Mouse (Mus musculus): ENCODE data around the gene Gusb. TPM values are rescaled to one million over a fixed set of nuclear protein-coding genes. Genes with fewer than 3 reads are reported as not detected.

Gene Gusb
- polyA plus RNA-seq (2016; fragmentation: Nextera tagmentation; extraction: Ambion mirVana), result 35.4 and 35.9 TPM in 2 replicates

- peaks cover 16% of the 10 kb centered on the region for H3K4me1 ChIP-seq
- peak; percentile 80 for ATAC-seq (ENCODE audit: insufficient number of reproducible peaks, insufficient read depth, low FRiP score, low TSS enrichment)
- H3K4me3 ChIP-seq, result peak within 1 kb of the TSS; percentile 51
- H3K36me3 ChIP-seq, result no peaks in the 10 kb centered on the region
- under 1% methylated on average over 39 of the region's 39 CpGs for WGBS
- peak within 1 kb of the TSS; percentile 61 for H3K9ac ChIP-seq
- no peaks in the 10 kb centered on the region for H3K9me3 ChIP-seq
- peak within 1 kb of the TSS; percentile 66 for H3K4me2 ChIP-seq (replicated peaks)
- H3K27me3 ChIP-seq, result no peaks in the 10 kb centered on the region
- H3K27ac ChIP-seq, result peak within 1 kb of the TSS; percentile 41
These were observed at the start of gene Gusb for GRCm38 (mm10) chr5:130002301-130003146. TSS of gene Gusb (minus strand) at chr5:130003049.

GRCm38 (mm10) chr5:130052510-130052909 lies 49.7 kb upstream of the Gusb start:
- no peak overlapping the region for H3K27ac ChIP-seq
- no peaks in the 10 kb centered on the region for H3K9me3 ChIP-seq
- H3K36me3 ChIP-seq, result peaks cover 30% of the 10 kb centered on the region
- no peak for ATAC-seq (ENCODE audit: insufficient number of reproducible peaks, insufficient read depth, low FRiP score, low TSS enrichment)
- 78% methylated on average over 5 of the region's 5 CpGs for WGBS
- H3K27me3 ChIP-seq, result no peaks in the 10 kb centered on the region
- H3K9ac ChIP-seq, result no peak overlapping the region
- H3K4me3 ChIP-seq, result no peak overlapping the region
- H3K4me2 ChIP-seq (replicated peaks), result no peak overlapping the region
- no peaks in the 10 kb centered on the region for H3K4me1 ChIP-seq

GRCm38 (mm10) chr5:130051073-130051860 lies 48.4 kb upstream of the Gusb start:
- no peaks in the 10 kb centered on the region for H3K4me1 ChIP-seq
- no peak overlapping the region for H3K9ac ChIP-seq
- ATAC-seq (ENCODE audit: insufficient number of reproducible peaks, insufficient read depth, low FRiP score, low TSS enrichment), result no peak
- no peak overlapping the region for H3K4me2 ChIP-seq (replicated peaks)
- no peak overlapping the region for H3K27ac ChIP-seq
- H3K36me3 ChIP-seq, result peaks cover 38% of the 10 kb centered on the region
- 82% methylated on average over 15 of the region's 15 CpGs for WGBS
- H3K9me3 ChIP-seq, result no peaks in the 10 kb centered on the region
- no peaks in the 10 kb centered on the region for H3K27me3 ChIP-seq
- no peak overlapping the region for H3K4me3 ChIP-seq

GRCm38 (mm10) chr5:130050416-130050815 lies 47.6 kb upstream of the Gusb start:
- no peaks in the 10 kb centered on the region for H3K4me1 ChIP-seq

GRCm38 (mm10) chr5:130048786-130049520 lies 46.1 kb upstream of the Gusb start:
- Histone ChIP-seq H3K9ac (no peak overlapping the region), H3K27ac (no peak overlapping the region), H3K4me2 (replicated peaks) (no peak overlapping the region), H3K27me3 (no peaks in the 10 kb centered on the region), H3K36me3 (peaks cover 47% of the 10 kb centered on the region), H3K4me1 (no peaks in the 10 kb centered on the region), H3K9me3 (no peaks in the 10 kb centered on the region), H3K4me3 (no peak overlapping the region)
- no peak for ATAC-seq (ENCODE audit: insufficient number of reproducible peaks, insufficient read depth, low FRiP score, low TSS enrichment)
- 87% methylated on average over 15 of the region's 15 CpGs for WGBS

More at GRCm38 (mm10) chr5:130050416-130050815, 47.6 kb upstream of the Gusb start:
- no peak for ATAC-seq (ENCODE audit: insufficient number of reproducible peaks, insufficient read depth, low FRiP score, low TSS enrichment)
- no peak overlapping the region for H3K4me3 ChIP-seq
- WGBS, result 66% methylated on average over 6 of the region's 6 CpGs
- no peak overlapping the region for H3K4me2 ChIP-seq (replicated peaks)
- no peak overlapping the region for H3K27ac ChIP-seq
- H3K9ac ChIP-seq, result no peak overlapping the region
- H3K36me3 ChIP-seq, result peaks cover 46% of the 10 kb centered on the region
- no peaks in the 10 kb centered on the region for H3K27me3 ChIP-seq
- H3K9me3 ChIP-seq, result no peaks in the 10 kb centered on the region

GRCm38 (mm10) chr5:130047013-130047412 lies 44.2 kb upstream of the Gusb start:
- no peaks in the 10 kb centered on the region for H3K27me3 ChIP-seq
- no peak overlapping the region for H3K9ac ChIP-seq
- no peak overlapping the region for H3K4me2 ChIP-seq (replicated peaks)
- H3K9me3 ChIP-seq, result no peaks in the 10 kb centered on the region
- WGBS, result 80% methylated on average over 6 of the region's 6 CpGs
- H3K27ac ChIP-seq, result no peak overlapping the region
- H3K4me1 ChIP-seq, result no peaks in the 10 kb centered on the region
- no peak for ATAC-seq (ENCODE audit: insufficient number of reproducible peaks, insufficient read depth, low FRiP score, low TSS enrichment)
- peaks cover 59% of the 10 kb centered on the region for H3K36me3 ChIP-seq
- H3K4me3 ChIP-seq, result no peak overlapping the region

- no peak for ATAC-seq (ENCODE audit: insufficient number of reproducible peaks, insufficient read depth, low FRiP score, low TSS enrichment)
- H3K36me3 ChIP-seq, result peaks cover 58% of the 10 kb centered on the region
These were observed 43.7 kb upstream of the Gusb start for GRCm38 (mm10) chr5:130046589-130046988.

GRCm38 (mm10) chr5:130046100-130046499 lies 43.3 kb upstream of the Gusb start:
- H3K27me3 ChIP-seq, result no peaks in the 10 kb centered on the region
- ATAC-seq (ENCODE audit: insufficient number of reproducible peaks, insufficient read depth, low FRiP score, low TSS enrichment), result no peak
- no peak overlapping the region for H3K9ac ChIP-seq
- H3K27ac ChIP-seq, result no peak overlapping the region
- H3K4me2 ChIP-seq (replicated peaks), result no peak overlapping the region
- H3K9me3 ChIP-seq, result no peaks in the 10 kb centered on the region
- no peak overlapping the region for H3K4me3 ChIP-seq
- peaks cover 56% of the 10 kb centered on the region for H3K36me3 ChIP-seq
- H3K4me1 ChIP-seq, result no peaks in the 10 kb centered on the region
- WGBS, result 87% methylated on average over 7 of the region's 7 CpGs

More at GRCm38 (mm10) chr5:130046589-130046988, 43.7 kb upstream of the Gusb start:
- Histone ChIP-seq H3K4me2 (replicated peaks) (no peak overlapping the region), H3K9me3 (no peaks in the 10 kb centered on the region), H3K4me1 (no peaks in the 10 kb centered on the region), H3K27me3 (no peaks in the 10 kb centered on the region), H3K4me3 (no peak overlapping the region), H3K27ac (no peak overlapping the region), H3K9ac (no peak overlapping the region)
- WGBS, result 80% methylated on average over 10 of the region's 10 CpGs

GRCm38 (mm10) chr5:130044201-130044695 lies 41.4 kb upstream of the Gusb start:
- Histone ChIP-seq H3K4me3 (no peak overlapping the region), H3K27ac (no peak overlapping the region), H3K36me3 (peaks cover 64% of the 10 kb centered on the region), H3K9me3 (no peaks in the 10 kb centered on the region), H3K9ac (no peak overlapping the region), H3K4me1 (no peaks in the 10 kb centered on the region), H3K27me3 (no peaks in the 10 kb centered on the region), H3K4me2 (replicated peaks) (no peak overlapping the region)
- no peak for ATAC-seq (ENCODE audit: insufficient number of reproducible peaks, insufficient read depth, low FRiP score, low TSS enrichment)
- 83% methylated on average over 7 of the region's 7 CpGs for WGBS

GRCm38 (mm10) chr5:130043741-130044140 lies 40.9 kb upstream of the Gusb start:
- Histone ChIP-seq H3K9ac (no peak overlapping the region), H3K4me1 (no peaks in the 10 kb centered on the region), H3K9me3 (no peaks in the 10 kb centered on the region), H3K36me3 (peaks cover 61% of the 10 kb centered on the region), H3K4me2 (replicated peaks) (no peak overlapping the region), H3K4me3 (no peak overlapping the region), H3K27ac (no peak overlapping the region), H3K27me3 (no peaks in the 10 kb centered on the region)
- 85% methylated on average over 3 of the region's 3 CpGs for WGBS
- no peak for ATAC-seq (ENCODE audit: insufficient number of reproducible peaks, insufficient read depth, low FRiP score, low TSS enrichment)

GRCm38 (mm10) chr5:130041262-130041661 lies 38.4 kb upstream of the Gusb start:
- H3K27ac ChIP-seq, result no peak overlapping the region
- ATAC-seq (ENCODE audit: insufficient number of reproducible peaks, insufficient read depth, low FRiP score, low TSS enrichment), result no peak
- no peak overlapping the region for H3K4me2 ChIP-seq (replicated peaks)
- no peak overlapping the region for H3K9ac ChIP-seq
- no peaks in the 10 kb centered on the region for H3K27me3 ChIP-seq
- no peak overlapping the region for H3K4me3 ChIP-seq
- H3K4me1 ChIP-seq, result no peaks in the 10 kb centered on the region
- H3K36me3 ChIP-seq, result peaks cover 55% of the 10 kb centered on the region
- H3K9me3 ChIP-seq, result no peaks in the 10 kb centered on the region
- WGBS, result 90% methylated on average over 4 of the region's 4 CpGs
